Mouse (Mus musculus) left cerebral cortex, postnatal 36 days (tissue): ENCODE measurements around the gene Dync2li1. TPM values are rescaled to one million over a fixed set of nuclear protein-coding genes. Genes with fewer than 3 reads are reported as not detected.

Experiments used
- DNase-seq, 2 experiments: peaks; one replicate each; pipeline ENCODE4 v3.0.0; 2021 to 2022; ENCODE audit warnings: low spot score in 2 of 2, mixed read lengths in 1 of 2
- intact Hi-C: fragments of 180-260 bp; cut with DNase I; formaldehyde crosslinking; loops from one replicate; pipeline ENCODE4 v1.15.1; 2025
- total RNA-seq, 2 experiments: library from RNA; stranded (reverse); gene quantifications; 2 replicates each; pipeline ENCODE4 v1.2.3; 2021

The Dync2li1 gene
- total RNA-seq = 10 to 100 TPM; 19.8 to 22.3 TPM

DNA sequence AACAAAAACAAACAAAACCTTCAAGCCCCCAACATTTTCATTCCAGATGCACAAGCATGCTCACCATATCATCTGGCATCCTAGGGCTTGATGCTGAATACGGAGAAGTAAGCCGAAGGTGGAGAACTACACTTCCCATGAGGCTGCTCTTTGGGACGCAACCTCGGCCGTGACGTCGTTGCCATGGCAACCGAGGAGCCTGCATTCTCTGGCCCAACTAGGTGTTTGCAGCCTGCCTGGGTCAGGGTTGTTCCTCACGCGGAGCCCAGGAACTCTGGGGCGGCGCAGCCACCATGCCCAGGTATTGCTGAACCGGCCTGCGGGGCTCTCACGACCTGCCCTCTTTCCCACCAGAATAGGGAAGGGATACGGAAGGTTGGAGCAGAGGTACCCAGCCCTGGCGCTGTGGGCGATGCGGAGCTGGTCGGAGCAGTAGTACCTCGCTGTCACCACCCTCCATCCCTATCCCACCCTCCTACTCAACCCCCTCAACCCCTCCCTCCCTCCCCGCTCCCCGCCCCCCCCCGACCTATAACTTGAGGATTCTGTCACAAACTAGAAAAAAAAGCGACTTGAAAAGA, at the start of gene Dync2li1:
Gene Dync2li1, plus strand, starts transcription at position 221 of the 581 bp plus-strand sequence.
- intact Hi-C loops = loop anchor here (5.0 kb wide), 1 partner anchor 159 kb away; the partner anchor contains the start of gene Thada
- peak; percentile 89 to 91 for DNase-seq

DNA sequence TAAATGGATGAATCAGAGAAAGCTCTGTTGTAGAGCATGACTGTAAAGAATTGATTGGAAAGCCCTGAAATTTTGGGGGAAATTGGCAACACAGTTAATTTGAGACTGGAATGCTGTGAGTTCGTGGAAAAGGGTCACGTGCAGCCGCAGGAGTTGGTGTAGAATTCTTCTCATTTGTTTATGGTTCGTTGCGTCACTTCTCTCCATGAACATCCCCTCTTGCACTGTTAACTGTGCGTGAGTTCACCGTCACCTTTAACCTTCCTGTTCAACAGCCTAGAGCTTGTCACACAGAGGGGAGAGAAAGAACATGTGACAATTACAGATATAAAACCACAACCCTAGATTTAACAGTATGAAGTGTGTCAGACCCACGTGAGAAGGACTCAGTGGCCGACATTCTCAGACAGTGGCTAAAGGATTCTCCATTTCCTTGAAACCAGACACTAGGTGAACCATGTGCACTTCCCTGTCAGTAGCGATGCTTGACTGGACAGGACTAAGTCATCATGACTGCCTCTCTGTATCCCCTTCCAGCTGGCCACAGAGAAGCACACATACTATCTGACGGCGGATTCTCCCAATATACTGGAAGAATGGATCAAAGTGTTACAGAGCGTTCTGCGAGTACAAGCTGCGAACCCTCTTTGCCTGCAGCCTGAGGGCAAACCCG, 49.5 kb upstream of the Dync2li1 start:
- DNase-seq = no peak
- intact Hi-C loops = no loop called here

DNA sequence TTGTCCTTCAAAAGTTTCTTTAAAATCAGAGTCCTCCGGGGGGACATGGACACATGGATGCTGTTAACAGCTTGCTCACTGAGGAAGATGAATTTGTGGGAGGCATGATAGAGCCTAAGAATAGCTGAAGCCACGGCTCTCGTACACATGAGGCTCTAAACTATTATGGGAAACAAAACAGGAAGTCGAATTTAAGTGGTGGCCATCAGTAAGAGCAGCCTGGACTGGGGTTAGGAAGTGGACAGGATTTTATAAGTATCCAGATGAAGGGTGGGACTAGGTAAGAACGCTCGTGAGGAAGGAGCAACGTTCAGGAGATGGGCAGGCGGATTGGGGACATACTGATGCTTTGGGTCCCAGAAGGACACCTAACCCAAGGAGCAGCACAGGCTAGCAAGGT, 47.0 kb upstream of the Dync2li1 start:
- intact Hi-C loops = no loop called here
- DNase-seq = no peak

DNA sequence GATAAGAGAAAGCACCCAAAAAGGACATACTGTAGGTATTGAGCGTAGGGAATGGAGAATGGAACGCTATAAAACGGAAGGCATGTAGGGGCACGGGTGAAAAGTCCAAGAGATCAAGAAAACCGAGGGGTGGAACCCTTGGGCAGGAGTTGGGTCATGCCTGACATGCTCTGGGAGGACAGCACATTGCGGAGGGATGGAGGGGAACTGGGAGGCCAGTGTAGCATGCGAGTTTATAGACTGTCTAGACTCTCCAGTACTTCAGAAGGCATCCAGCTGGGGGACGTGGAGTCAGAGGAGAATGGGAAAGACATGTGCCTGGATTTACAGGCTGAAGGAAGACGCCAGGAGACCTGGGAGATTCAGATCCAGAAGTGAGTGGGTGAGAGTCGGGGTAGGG, 46.5 kb upstream of the Dync2li1 start:
- no peak for DNase-seq
- intact Hi-C loops = no loop called here

DNA sequence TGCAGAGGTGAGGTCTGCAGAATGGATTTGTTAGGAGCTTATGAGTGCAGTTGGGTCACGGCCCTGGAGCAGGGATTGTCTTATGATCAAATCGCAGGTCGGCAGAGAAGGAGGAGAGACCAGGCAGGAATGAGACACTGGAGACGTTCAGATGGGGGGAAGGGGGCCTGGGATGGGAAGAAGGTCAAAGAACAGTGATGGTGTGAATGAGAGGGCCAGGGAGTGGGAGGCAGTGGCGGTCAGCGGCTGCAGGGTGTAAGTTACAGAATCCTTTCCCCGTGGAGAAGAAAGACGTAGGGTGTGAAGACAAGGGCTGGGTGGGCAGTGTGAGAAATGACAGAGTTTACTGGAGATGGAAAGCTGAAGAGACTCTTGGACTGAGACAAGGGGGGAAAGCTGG, 45.5 kb upstream of the Dync2li1 start:
- intact Hi-C loops = no loop called here

DNA sequence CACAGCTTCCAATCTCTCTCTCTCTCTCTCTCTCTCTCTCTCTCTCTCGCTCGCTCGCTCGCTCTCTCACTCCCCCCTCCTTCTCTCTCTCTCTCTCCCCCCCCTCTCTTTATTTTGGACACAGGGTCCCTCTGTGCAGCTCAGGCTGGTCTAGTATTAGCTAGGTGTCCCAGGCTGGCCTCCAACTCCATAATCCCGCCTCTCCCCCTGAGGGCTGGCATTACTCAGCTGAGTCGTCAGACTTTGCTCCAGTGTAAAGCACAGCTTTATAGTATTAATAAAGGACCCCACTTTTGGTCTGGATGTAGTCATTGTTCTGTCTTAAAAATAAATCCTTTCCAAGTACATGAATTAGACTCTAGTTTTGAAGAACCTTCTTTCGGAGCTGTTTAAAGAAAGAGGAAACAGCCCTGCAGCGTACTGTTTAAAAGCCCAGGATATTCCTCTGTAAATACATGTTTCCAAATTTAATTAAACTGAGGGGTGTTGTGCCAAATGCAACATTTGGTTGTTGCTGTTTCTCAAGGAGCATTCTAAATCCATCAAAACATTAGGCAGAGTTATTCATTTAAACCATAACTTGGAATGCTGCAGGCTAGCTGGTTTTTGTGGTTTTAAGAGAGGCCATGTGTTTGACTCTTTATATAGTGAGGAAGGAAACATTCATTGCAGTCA, 44.4 kb upstream of the Dync2li1 start:
- intact Hi-C loops = no loop called here
- no peak for DNase-seq

More for the DNA sequence above, 45.5 kb upstream of the Dync2li1 start:
- no peak for DNase-seq

DNA sequence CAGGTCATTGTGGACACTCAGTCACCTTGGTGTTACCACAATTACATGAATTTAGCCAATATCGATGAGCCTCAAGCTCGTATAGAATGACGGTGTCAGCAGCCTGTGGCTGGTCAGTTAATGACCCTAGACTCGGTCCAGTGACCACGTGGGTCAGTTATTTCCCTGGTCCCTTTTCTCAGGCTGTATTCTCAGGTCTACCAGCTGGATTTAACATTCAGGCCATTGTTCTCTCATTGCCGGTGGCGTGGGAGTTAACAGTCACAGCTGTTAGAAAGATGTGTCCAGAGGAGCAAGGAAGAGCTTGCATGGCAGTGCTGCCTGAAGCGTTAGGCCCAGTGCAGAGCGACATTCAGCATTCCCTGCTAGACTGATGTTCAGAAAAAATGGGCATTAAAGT, 42.2 kb upstream of the Dync2li1 start:
- DNase-seq = no peak
- intact Hi-C loops = no loop called here

DNA sequence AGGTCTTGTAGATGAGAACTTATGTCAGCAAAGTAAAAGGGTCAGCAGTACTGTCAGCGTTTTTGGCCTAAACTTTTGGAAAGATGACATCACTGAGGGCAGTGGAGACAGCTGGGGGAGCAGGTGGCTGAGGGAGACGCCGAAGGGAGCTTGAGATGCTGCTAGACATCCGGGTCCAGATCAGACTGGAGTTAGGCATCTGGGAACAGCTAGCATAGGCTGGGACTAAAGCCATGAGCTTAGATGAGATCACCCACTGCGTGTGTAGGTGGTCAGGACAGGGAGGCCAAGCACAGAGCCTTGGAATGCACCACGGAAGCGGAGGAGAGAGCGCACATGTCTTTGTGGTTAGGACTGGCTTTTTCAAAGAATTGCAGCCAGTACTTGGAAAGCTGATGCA, 41.2 kb upstream of the Dync2li1 start:
- intact Hi-C loops = no loop called here
- DNase-seq = peak; percentile 66 to 77

DNA sequence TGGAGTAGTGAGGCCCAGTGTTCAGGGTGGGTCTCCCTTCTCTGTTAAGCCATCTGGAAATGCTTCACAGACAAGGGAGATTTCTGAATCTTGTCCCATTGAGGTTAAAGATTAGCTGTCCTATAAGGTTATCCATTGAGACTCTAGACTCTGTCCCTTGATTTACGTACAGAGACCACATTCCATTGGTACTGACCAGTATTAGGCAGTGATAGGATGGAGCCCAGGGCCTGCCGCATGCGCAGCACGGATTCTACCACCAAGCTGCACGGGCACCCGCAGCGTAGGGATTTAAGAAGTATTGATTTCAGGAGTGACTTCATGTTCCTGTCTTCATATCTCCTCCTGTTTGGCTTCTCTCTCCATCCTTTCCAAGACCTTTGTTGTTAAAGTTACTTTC, 36.2 kb upstream of the Dync2li1 start:
- intact Hi-C loops = no loop called here

DNA sequence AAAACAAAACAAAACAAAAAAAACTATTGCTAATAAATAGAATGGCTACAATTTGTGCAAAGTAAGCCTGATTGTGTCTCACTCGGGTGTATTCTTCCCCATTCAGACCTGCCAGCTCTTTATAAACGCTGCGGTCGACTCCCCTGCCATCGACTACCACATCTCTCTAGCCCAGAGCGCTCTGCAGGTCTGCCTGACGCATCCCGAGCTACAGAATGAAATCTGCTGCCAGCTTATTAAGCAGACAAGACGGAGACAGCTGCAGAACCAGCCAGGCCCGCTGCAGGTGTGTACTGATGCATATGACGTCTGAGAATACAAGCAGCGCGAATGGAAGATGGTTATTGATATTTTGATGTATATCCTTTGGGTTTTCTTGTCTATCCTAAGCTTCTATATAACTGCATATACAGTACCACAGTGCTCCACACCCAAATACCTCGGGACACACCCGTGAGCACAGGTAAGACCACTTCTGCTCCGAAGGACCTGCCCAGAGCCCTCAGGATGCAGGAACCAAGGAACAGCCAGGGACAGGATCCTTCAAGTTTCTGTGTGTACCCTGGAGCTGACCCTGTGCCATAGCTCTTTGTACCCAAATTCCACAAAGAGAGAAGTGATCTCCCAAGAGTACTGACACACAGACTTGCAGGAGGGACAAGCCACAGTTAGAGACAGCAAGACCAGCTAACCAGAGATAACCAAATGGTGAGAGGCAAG, 34.7 kb upstream of the Dync2li1 start:
- intact Hi-C loops = no loop called here
- no peak for DNase-seq

More for the DNA sequence above, 36.2 kb upstream of the Dync2li1 start:
- DNase-seq = no peak

DNA sequence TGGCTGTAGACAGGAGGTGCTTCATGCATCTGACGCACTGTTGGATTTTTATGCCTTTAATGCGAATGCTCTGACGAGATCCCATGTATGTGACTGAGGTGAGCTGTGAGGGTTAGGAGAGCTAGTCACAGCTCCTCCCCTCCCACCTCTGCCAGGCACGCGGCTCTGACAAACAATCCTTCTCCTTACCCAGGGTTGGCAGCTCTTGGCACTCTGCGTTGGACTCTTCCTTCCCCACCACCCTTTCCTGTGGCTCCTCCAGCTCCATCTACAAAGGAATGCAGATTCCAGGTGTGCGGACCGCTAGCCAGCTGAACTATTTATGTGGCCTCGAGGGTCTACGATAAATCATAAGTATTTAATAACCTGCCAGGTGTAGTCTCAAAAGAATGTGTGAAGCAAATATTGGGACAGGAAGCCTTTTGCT, 30.3 kb upstream of the Dync2li1 start:
- no peak for DNase-seq
- intact Hi-C loops = no loop called here

DNA sequence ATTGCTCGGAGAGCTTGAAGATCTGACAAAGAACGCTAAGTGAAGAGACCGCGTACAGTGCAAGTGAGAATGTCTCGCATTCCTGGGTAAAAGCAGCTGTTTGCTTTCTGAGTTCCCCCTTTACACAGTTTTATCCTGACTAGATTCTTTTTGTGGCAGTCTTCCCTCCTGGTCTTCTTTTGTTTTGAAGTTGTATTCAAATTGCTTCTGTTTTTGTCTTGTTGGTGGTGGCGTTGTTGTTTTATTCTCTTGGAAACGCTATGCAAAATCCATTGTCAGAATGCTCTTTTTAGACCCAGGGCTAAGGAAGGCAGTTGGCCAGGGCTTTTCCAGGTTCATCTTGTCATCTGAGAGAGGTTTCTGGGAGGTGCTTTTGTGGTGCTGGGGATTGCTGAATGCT, 29.8 kb upstream of the Dync2li1 start:
- DNase-seq = no peak
- intact Hi-C loops = no loop called here

DNA sequence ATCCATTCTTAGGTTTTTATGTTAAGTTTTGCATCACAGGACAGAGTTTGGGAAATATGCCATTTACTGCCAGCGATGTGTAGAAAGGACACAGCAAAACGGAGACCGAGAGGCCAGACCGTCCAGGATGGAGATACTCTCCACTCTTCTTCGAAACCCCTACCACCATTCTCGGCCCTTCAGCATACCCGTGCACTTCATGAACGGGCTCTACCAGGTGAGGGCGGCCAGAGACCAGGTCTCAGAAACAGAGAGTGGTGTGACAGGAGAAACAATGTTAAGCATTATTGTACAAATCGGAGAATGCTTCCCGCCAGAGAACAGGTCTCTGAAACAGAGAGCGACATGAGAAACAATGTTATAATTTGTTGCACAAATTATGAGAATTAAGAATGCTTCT, 28.4 kb upstream of the Dync2li1 start:
- intact Hi-C loops = no loop called here
- DNase-seq = no peak

DNA sequence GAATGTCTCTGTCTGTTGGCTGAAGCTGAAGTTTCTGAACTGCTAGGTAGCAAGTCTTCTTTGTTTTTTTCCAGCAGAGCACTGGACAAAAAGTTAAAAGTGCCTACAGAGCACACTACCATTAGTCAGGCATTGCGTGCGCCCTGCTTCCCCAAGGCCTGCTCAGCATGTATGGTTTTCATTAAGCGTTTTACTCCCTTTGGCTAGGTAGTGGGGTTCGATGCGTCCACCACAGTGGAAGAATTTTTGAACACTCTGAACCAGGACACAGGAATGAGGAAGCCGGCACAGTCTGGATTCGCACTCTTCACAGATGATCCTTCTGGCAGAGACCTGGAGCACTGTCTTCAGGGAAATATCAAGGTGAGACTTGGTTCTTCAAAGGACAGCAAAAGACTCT, 27.4 kb upstream of the Dync2li1 start:
- intact Hi-C loops = no loop called here
- DNase-seq = no peak

DNA sequence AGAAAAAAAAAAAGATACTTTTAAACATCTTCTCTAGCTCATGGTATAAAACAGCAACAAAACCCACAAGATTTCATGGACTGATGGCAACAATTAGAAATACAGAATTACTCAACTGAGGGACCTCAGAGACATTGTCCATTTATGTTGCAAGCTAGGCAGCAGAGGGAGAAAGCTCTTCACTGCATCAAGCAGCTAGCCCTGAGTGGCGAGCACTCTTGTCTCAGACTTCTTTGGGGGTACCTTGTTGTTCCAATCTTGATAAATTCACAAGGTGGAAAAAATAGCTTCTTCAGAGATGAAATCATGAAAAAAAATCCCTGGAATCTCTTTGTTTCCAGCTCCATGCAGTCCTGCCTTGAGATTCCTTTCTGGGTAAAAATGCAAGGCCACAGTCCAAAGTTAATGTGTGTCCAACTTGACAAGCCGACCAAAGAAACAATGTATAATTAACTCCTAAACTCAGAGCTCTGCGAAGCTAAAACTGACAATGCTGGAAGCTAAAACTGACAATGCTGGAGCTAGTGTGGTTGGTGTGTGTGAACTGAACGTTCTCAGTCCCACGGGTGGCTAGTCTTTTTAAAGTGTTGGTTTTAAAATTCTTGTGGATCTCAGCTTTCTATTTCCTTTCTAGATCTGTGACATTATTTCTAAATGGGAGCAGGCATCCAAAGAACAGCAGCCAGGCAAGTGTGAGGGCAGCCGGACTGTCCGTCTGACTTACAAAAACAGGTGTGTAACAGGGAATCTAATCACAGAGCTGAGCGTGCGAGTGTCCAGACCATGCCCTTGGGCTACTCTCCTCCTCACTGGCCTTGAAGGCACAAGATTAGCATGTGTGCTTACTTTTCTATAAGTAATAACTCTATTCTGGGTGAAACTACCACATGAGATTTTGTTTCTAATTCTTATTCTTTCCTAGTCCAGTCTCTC, 26.0 kb upstream of the Dync2li1 start:
- no peak for DNase-seq
- intact Hi-C loops = no loop called here

DNA sequence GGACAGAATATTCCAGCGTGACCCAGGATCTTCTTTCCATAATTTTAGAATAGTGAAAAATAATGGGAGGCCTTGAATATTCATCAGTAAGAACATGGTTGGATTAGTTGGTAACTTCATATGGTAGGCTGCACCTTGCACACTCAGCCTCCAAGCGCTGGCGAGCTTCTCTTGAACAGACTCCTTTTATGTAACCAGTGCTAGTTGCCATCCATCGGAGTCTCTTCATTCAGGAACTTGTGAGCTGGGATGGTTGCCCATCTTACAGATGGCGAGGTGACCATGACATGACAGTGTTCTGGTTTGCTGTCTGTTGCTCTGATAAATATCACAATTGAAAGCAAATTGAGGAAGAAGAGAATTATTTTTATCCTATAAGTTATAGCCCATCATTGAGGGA, 24.5 kb upstream of the Dync2li1 start:
- intact Hi-C loops = no loop called here

DNA sequence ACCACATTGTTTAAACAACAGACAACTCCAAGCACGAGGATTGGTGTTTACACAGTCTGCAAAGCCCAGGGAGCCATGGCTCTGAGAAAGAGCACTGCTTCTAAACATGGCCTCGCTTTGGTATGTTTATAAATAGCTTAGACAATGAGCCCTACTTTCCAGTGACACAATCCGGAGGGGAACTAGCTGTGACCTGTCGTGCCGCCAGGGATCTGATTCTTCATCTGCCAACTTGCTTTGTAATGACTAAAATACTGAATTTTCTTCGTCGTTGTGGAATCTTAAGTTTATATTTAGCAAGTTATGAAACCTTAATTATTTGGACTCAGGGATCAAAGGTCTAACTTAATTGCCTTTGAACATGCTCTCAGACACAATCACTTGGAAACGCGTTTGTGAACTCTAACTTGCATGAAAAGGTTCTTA, 23.1 kb upstream of the Dync2li1 start:
- intact Hi-C loops = no loop called here
- DNase-seq = no peak

More for the DNA sequence above, 24.5 kb upstream of the Dync2li1 start:
- DNase-seq = no peak

DNA sequence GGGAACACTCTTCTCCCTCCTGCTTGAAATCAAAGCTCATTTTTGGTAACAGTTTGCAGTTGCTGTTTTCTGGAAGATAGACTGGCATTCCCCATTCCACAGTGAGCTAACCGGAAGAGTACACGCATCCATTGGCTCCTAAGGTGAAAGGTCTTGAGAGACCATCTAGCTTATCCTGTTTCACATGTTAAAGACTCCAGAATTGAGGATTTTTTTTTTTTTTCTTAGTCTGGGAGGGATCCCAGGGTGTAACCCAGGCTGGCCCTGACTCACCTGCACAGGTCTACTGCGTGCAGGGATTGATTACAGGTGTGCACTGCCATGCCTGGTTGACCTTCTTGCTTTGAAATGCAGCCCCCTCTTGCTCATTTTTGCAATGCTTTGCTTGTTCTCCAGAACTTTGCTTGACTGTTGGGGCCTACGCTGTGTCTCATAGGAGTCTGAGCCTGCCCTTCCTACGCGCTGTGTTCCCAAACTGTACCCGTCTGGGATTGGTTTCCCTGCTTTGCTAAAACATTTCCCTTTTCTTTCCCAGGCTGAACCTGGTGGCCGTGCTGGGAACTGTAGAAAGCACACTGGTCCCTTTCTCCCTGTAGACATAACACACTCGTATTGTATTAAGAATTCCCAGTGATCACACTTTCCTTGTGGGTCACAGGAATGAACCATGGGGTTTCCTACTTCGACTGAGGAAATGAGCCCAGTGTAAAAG, 22.4 kb upstream of the Dync2li1 start:
- intact Hi-C loops = no loop called here
- DNase-seq = no peak

DNA sequence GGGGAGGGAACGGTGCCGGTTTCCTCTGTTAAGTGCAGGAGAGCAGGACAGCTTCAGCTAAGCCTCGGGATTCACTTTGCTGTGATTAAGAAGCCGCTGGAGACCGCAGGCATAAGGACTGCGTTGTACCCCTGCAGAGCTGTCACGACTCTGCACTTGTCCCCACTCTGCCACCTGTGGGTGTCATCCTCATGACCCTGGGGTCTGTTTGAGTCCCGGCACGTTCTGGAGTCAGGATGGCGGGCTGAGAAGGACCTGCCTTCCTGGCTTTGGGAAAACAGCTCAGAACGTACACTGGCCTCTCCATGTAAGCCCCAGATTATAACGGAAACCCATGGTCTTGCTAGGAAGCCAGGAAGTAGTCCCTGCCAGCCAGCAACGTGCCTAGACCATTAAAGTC, 19.3 kb upstream of the Dync2li1 start:
- no peak for DNase-seq
- intact Hi-C loops = no loop called here
